In the genomic region with DNA sequence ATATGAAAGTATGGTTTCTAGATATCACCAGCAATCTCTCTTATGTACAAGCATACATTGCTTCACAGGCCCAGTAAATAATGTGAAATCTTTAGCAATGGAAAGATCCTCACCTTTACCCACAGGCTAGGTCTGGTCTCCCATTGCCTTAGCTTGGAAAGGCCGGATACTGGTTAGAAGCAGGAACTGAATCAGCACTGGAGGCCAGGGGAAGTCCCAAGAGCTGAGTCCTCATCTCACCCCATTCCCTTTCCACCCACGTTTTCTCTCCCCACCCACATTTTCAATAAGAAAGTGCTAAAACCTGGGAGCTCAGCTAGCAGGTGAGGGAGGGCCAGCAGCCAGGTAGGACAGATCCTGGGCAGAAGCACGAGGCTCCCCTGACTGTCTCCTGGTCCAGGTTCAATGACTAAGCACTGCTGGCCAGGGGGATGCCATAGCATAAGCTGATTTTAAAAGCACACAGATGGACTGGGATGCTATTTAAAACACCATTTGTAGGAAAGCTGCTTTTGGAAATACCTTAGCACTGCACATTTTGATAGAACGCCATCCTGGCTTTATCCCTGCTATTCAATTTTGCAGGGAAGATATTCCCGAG, we compare ENCODE assay signal across 12 mouse cellular contexts. TPM values are rescaled to one million over a fixed set of nuclear protein-coding genes. Genes with fewer than 3 reads are reported as not detected.
DNase-seq lines count a peak whose midpoint lies in the region; ATAC-seq and TF ChIP-seq lines count a peak whose summit lies in the region.
"Had no signal": no experiment of that assay in that cellular context is flagged by ENCODE, and none has a peak within 500 bp of the region (broad histone marks: within the 10 kb centered on the region; RNA-seq: fewer than 3 reads in every experiment).

No protein-coding gene starts in this region.

- no peaks in the 10 kb centered on the region for H3K9me3 ChIP-seq in lung, postnatal 0 days (ENCODE audit: low read length)
- no peaks in the 10 kb centered on the region for H3K9me3 ChIP-seq in midbrain, postnatal 0 days (ENCODE audit: low read length)
- H3K9me3 ChIP-seq: stomach, embryonic 15.5 days had no signal

- 71% methylated on average over 5 of the region's 5 CpGs for WGBS in lung, postnatal 0 days
- 58% methylated on average over 5 of the region's 5 CpGs for WGBS in midbrain, postnatal 0 days

- H3K9ac ChIP-seq in lung, postnatal 0 days (replicated peaks; ENCODE audit: low read depth) = no peak overlapping the region
- H3K9ac ChIP-seq in midbrain, postnatal 0 days (replicated peaks; ENCODE audit: low read length, poor library complexity, severe bottlenecking) = no peak overlapping the region
- H3K9ac ChIP-seq: stomach, embryonic 15.5 days had no signal

- H3K27ac ChIP-seq in layer of hippocampus, adult 2 months = peak overlapping the region; percentile 12; the same call in 1 of the 2 replicates
- H3K27ac ChIP-seq in lung, postnatal 0 days (ENCODE audit: low read length) = no peak overlapping the region
- no peak overlapping the region for H3K27ac ChIP-seq in midbrain, postnatal 0 days (ENCODE audit: low read depth, low read length)
- H3K27ac ChIP-seq: stomach, embryonic 15.5 days had no signal

- no peaks in the 10 kb centered on the region for H3K27me3 ChIP-seq in lung, postnatal 0 days (replicated peaks; ENCODE audit: insufficient read depth, low read length)
- no peaks in the 10 kb centered on the region for H3K27me3 ChIP-seq in midbrain, postnatal 0 days (ENCODE audit: insufficient read depth, low read length)
- H3K27me3 ChIP-seq: stomach, embryonic 15.5 days had no signal

- no peak for TF ChIP-seq CTCF in layer of hippocampus, adult 2 months (conservative IDR thresholded peaks at IDR 0.05)
- TF ChIP-seq CTCF in lung, postnatal 0 days (IDR thresholded peaks at IDR 0.05) = no peak
- TF ChIP-seq CTCF in midbrain, postnatal 0 days (IDR thresholded peaks at IDR 0.05) = no peak

- H3K4me3 ChIP-seq in layer of hippocampus, adult 2 months = no peak overlapping the region
- no peak overlapping the region for H3K4me3 ChIP-seq in lung, postnatal 0 days (ENCODE audit: low read depth, low read length)
- no peak overlapping the region for H3K4me3 ChIP-seq in midbrain, postnatal 0 days (ENCODE audit: low read depth, low read length)
- H3K4me3 ChIP-seq: stomach, embryonic 15.5 days had no signal

- TF ChIP-seq EP300 in lung, postnatal 0 days (IDR thresholded peaks at IDR 0.05) = no peak

- H3K36me3 ChIP-seq in lung, postnatal 0 days (ENCODE audit: insufficient read depth, low read length) = peaks cover 16% of the 10 kb centered on the region
- peaks cover 12% of the 10 kb centered on the region; the same call in 1 of the 2 replicates for H3K36me3 ChIP-seq in midbrain, postnatal 0 days (ENCODE audit: insufficient read depth, low read length)

- peak; percentile 63 for ATAC-seq in frontal cortex, adult (ENCODE audit: low TSS enrichment)
- peak; percentile 44 to 52; a peak in 3 of 4 replicates for ATAC-seq in hematopoietic stem cell, adult 5-6 weeks (replicated peaks in 1 of 2; ENCODE audit: insufficient read depth in 1 of 2, low FRiP score in 2 of 2, low TSS enrichment in 1 of 2, low read depth in 1 of 2, poor library complexity in 2 of 2, severe bottlenecking in 2 of 2)
- no peak for ATAC-seq in lung, postnatal 0 days
- ATAC-seq in midbrain, postnatal 0 days (ENCODE audit: low FRiP score) = no peak

- H3K4me1 ChIP-seq in lung, postnatal 0 days (ENCODE audit: insufficient read depth, low read depth, low read length) = no peaks in the 10 kb centered on the region; the same call in 1 of the 2 replicates
- peaks cover 8% of the 10 kb centered on the region; the same call in 1 of the 2 replicates for H3K4me1 ChIP-seq in midbrain, postnatal 0 days (ENCODE audit: insufficient read depth, low read length)

- DNase-seq in frontal cortex, postnatal 14 days (ENCODE audit: low spot score in 2 of 2) = no peak
- DNase-seq in layer of hippocampus, adult 2 months (ENCODE audit: low spot score in 2 of 2) = no peak
- no peak for DNase-seq in layer of hippocampus, postnatal 25 days (ENCODE audit: extremely low spot score in 1 of 2, low spot score in 1 of 2)
- peak; percentile 67 for DNase-seq in NIH3T3 (ENCODE audit: low read depth)
- no peak for DNase-seq in lung, postnatal 0 days (ENCODE audit: low spot score)
- no peak for DNase-seq in midbrain, postnatal 0 days (ENCODE audit: low spot score)
- DNase-seq: gastrocnemius, postnatal 14 days; liver; thymus, postnatal 4 days had no signal

- H3K4me2 ChIP-seq in lung, postnatal 0 days (replicated peaks; ENCODE audit: low read depth, low read length) = no peak overlapping the region
- H3K4me2 ChIP-seq in midbrain, postnatal 0 days (ENCODE audit: low read depth, low read length, poor library complexity, severe bottlenecking) = no peak overlapping the region
- H3K4me2 ChIP-seq: stomach, embryonic 15.5 days had no signal

RNA-seq across cellular contexts. Expression of a gene that starts 47.4 kb away (rescaled TPM):
- total RNA-seq in layer of hippocampus, adult 2 months (2021) = 10 to 100 TPM; 60.3 to 63.7 TPM
- 10 to 100 TPM; 53.0 to 65.4 TPM for total RNA-seq in layer of hippocampus, postnatal 25 days (2021)
- total RNA-seq in hematopoietic stem cell, adult 5-6 weeks (2017) = 0.31 and 0.50 TPM in 2 replicates
- polyA plus RNA-seq in lung, postnatal 0 days (2015; fragmentation: Nextera tagmentation; extraction: Ambion mirVana) = 14.0 and 17.5 TPM in 2 replicates
- 56.7 and 60.1 TPM in 2 replicates for total RNA-seq in midbrain, postnatal 0 days (2014; rRNA removed)
- polyA plus RNA-seq in midbrain, postnatal 0 days (2015; fragmentation: Nextera tagmentation; extraction: Ambion mirVana) = 14.0 and 17.1 TPM in 2 replicates

Comparison
In these comparisons a context has a peak if more than half of its experiments do, and no peak if none do; other contexts are left out.
1. ATAC-seq: peak in frontal cortex, adult (single experiment) and hematopoietic stem cell, adult 5-6 weeks (2 of 2); none in lung, postnatal 0 days (single experiment) and midbrain, postnatal 0 days (single experiment).
2. RNA of a gene that starts 47.4 kb away (total RNA-seq): 53.0 to 65.4 TPM in layer of hippocampus, postnatal 25 days, 60.3 to 63.7 TPM in layer of hippocampus, adult 2 months and 56.7 to 60.1 TPM in midbrain, postnatal 0 days; 0.31 to 0.50 TPM in hematopoietic stem cell, adult 5-6 weeks; every median in the first group is over 10 times any median in the second.